Mouse (Mus musculus): Measurements from ENCODE around the gene Ephb2. TPM values are rescaled to one million over a fixed set of nuclear protein-coding genes. Genes with fewer than 3 reads are reported as not detected.

Ephb2 gene
- polyA plus RNA-seq, 1 experiment from 2014 or later, result 0.28 TPM

GRCm38 (mm10) chr4:136836387-136836931 is 671 bp upstream of the Ephb2 start:
- H3K4me1 ChIP-seq (replicated peaks), result peaks cover 13% of the 10 kb centered on the region
- WGBS (ENCODE audit: insufficient replicate concordance), result 1% methylated on average over 25 of the region's 27 CpGs
- H3K36me3 ChIP-seq (replicated peaks), result no peaks in the 10 kb centered on the region
- no peak overlapping the region for H3K9ac ChIP-seq
- peak overlapping the region; percentile 53 for H3K4me3 ChIP-seq (replicated peaks)
- H3K9me3 ChIP-seq (replicated peaks), result no peaks in the 10 kb centered on the region
- H3K27ac ChIP-seq (replicated peaks), result no peak overlapping the region
- H3K4me2 ChIP-seq, result peak overlapping the region; percentile 69
- H3K27me3 ChIP-seq, result peaks cover 89% of the 10 kb centered on the region
- ATAC-seq (ENCODE audit: insufficient read depth), result no peak

GRCm38 (mm10) chr4:136834815-136835620 is 770 bp downstream of the Ephb2 start:
- Histone ChIP-seq H3K9me3 (replicated peaks) (no peaks in the 10 kb centered on the region), H3K4me2 (peak overlapping the region; percentile 69), H3K36me3 (replicated peaks) (no peaks in the 10 kb centered on the region), H3K27me3 (peaks cover 97% of the 10 kb centered on the region), H3K27ac (replicated peaks) (no peak overlapping the region), H3K4me1 (replicated peaks) (peaks cover 13% of the 10 kb centered on the region), H3K4me3 (replicated peaks) (peak overlapping the region; percentile 53), H3K9ac (no peak overlapping the region)
- WGBS (ENCODE audit: insufficient replicate concordance), result 3% methylated on average over 70 of the region's 76 CpGs
- no peak for ATAC-seq (ENCODE audit: insufficient read depth)

- ATAC-seq (ENCODE audit: insufficient read depth), result no peak
- Histone ChIP-seq H3K27ac (replicated peaks) (no peak overlapping the region), H3K27me3 (peaks cover 96% of the 10 kb centered on the region), H3K9ac (no peak overlapping the region), H3K9me3 (replicated peaks) (no peaks in the 10 kb centered on the region), H3K4me3 (replicated peaks) (no peak overlapping the region), H3K36me3 (replicated peaks) (no peaks in the 10 kb centered on the region), H3K4me1 (replicated peaks) (peaks cover 13% of the 10 kb centered on the region), H3K4me2 (peak overlapping the region; percentile 69; the same call in 1 of the 2 replicates)
- 7% methylated on average over 12 of the region's 12 CpGs for WGBS (ENCODE audit: insufficient replicate concordance)
Measured at GRCm38 (mm10) chr4:136834439-136834814, 1.4 kb downstream of the Ephb2 start.

GRCm38 (mm10) chr4:136833619-136834351 is 2.0 kb downstream of the Ephb2 start:
- H3K9ac ChIP-seq, result no peak overlapping the region
- no peaks in the 10 kb centered on the region for H3K36me3 ChIP-seq (replicated peaks)
- no peak overlapping the region for H3K27ac ChIP-seq (replicated peaks)
- H3K9me3 ChIP-seq (replicated peaks), result no peaks in the 10 kb centered on the region
- 63% methylated on average over 21 of the region's 21 CpGs for WGBS (ENCODE audit: insufficient replicate concordance)
- peaks cover 13% of the 10 kb centered on the region for H3K4me1 ChIP-seq (replicated peaks)
- H3K4me2 ChIP-seq, result no peak overlapping the region
- no peak for ATAC-seq (ENCODE audit: insufficient read depth)
- peaks cover 96% of the 10 kb centered on the region for H3K27me3 ChIP-seq
- H3K4me3 ChIP-seq (replicated peaks), result no peak overlapping the region

- H3K9me3 ChIP-seq (replicated peaks), result no peaks in the 10 kb centered on the region
- ATAC-seq (ENCODE audit: insufficient read depth), result no peak
- H3K36me3 ChIP-seq (replicated peaks), result no peaks in the 10 kb centered on the region
- H3K27me3 ChIP-seq, result peaks cover 88% of the 10 kb centered on the region
- no peak overlapping the region for H3K4me2 ChIP-seq
- peaks cover 13% of the 10 kb centered on the region for H3K4me1 ChIP-seq (replicated peaks)
- H3K4me3 ChIP-seq (replicated peaks), result no peak overlapping the region
- H3K27ac ChIP-seq (replicated peaks), result no peak overlapping the region
- 39% methylated on average over 16 of the region's 16 CpGs for WGBS (ENCODE audit: insufficient replicate concordance)
- no peak overlapping the region for H3K9ac ChIP-seq
Measured at GRCm38 (mm10) chr4:136832559-136833232, 3.1 kb downstream of the Ephb2 start.

- Histone ChIP-seq H3K9me3 (replicated peaks) (no peaks in the 10 kb centered on the region), H3K27me3 (peaks cover 65% of the 10 kb centered on the region), H3K4me2 (no peak overlapping the region), H3K27ac (replicated peaks) (no peak overlapping the region), H3K36me3 (replicated peaks) (no peaks in the 10 kb centered on the region), H3K4me1 (replicated peaks) (peaks cover 5% of the 10 kb centered on the region; the same call in 1 of the 2 replicates), H3K4me3 (replicated peaks) (no peak overlapping the region), H3K9ac (no peak overlapping the region)
- WGBS (ENCODE audit: insufficient replicate concordance), result 48% methylated on average over 9 of the region's 9 CpGs
- ATAC-seq (ENCODE audit: insufficient read depth), result no peak
Measured at GRCm38 (mm10) chr4:136830272-136830823, 5.4 kb downstream of the Ephb2 start.

- Histone ChIP-seq H3K36me3 (replicated peaks) (no peaks in the 10 kb centered on the region), H3K27ac (replicated peaks) (no peak overlapping the region), H3K4me2 (no peak overlapping the region), H3K4me1 (replicated peaks) (no peaks in the 10 kb centered on the region), H3K4me3 (replicated peaks) (no peak overlapping the region), H3K27me3 (peaks cover 60% of the 10 kb centered on the region), H3K9me3 (replicated peaks) (no peaks in the 10 kb centered on the region), H3K9ac (no peak overlapping the region)
- WGBS (ENCODE audit: insufficient replicate concordance), result 21% methylated on average over 9 of the region's 9 CpGs
- ATAC-seq (ENCODE audit: insufficient read depth), result no peak
Measured at GRCm38 (mm10) chr4:136829837-136830236, 6.0 kb downstream of the Ephb2 start.

GRCm38 (mm10) chr4:136828664-136829569 is 6.9 kb downstream of the Ephb2 start:
- WGBS (ENCODE audit: insufficient replicate concordance), result 46% methylated on average over 11 of the region's 11 CpGs
- Histone ChIP-seq H3K9me3 (replicated peaks) (no peaks in the 10 kb centered on the region), H3K27me3 (peaks cover 51% of the 10 kb centered on the region), H3K4me2 (no peak overlapping the region), H3K9ac (no peak overlapping the region), H3K27ac (replicated peaks) (no peak overlapping the region), H3K36me3 (replicated peaks) (no peaks in the 10 kb centered on the region), H3K4me1 (replicated peaks) (no peaks in the 10 kb centered on the region), H3K4me3 (replicated peaks) (no peak overlapping the region)
- ATAC-seq (ENCODE audit: insufficient read depth), result no peak

- H3K27ac ChIP-seq (replicated peaks), result no peak overlapping the region
- ATAC-seq (ENCODE audit: insufficient read depth), result no peak
- H3K36me3 ChIP-seq (replicated peaks), result no peaks in the 10 kb centered on the region
- H3K9me3 ChIP-seq (replicated peaks), result no peaks in the 10 kb centered on the region
- no peak overlapping the region for H3K4me2 ChIP-seq
- no peaks in the 10 kb centered on the region for H3K4me1 ChIP-seq (replicated peaks)
- WGBS (ENCODE audit: insufficient replicate concordance), result 66% methylated on average over 18 of the region's 18 CpGs
- no peak overlapping the region for H3K9ac ChIP-seq
- no peak overlapping the region for H3K4me3 ChIP-seq (replicated peaks)
- peaks cover 15% of the 10 kb centered on the region for H3K27me3 ChIP-seq
Measured at GRCm38 (mm10) chr4:136824935-136825552, 10.7 kb downstream of the Ephb2 start.

GRCm38 (mm10) chr4:136820069-136820522 is 15.7 kb downstream of the Ephb2 start:
- H3K4me3 ChIP-seq (replicated peaks), result no peak overlapping the region
- no peak overlapping the region for H3K27ac ChIP-seq (replicated peaks)
- H3K9ac ChIP-seq, result no peak overlapping the region
- 62% methylated on average over 9 of the region's 10 CpGs for WGBS (ENCODE audit: insufficient replicate concordance)
- no peaks in the 10 kb centered on the region for H3K36me3 ChIP-seq (replicated peaks)
- no peaks in the 10 kb centered on the region for H3K9me3 ChIP-seq (replicated peaks)
- H3K4me1 ChIP-seq (replicated peaks), result no peaks in the 10 kb centered on the region
- H3K4me2 ChIP-seq, result no peak overlapping the region
- no peaks in the 10 kb centered on the region for H3K27me3 ChIP-seq
- no peak for ATAC-seq (ENCODE audit: insufficient read depth)

All from liver, embryonic 15.5 days (tissue).